Mouse (Mus musculus): ENCODE data around the gene Patl1. TPM values are rescaled to one million over a fixed set of nuclear protein-coding genes. Genes with fewer than 3 reads are reported as not detected.
"Not testable (repeated sequence)": the region's sequence is repeated elsewhere in the genome, so short reads cannot be mapped to it uniquely, and the experiment has no call there.

Patl1 gene
- total RNA-seq, 2 experiments from 2014 or later = 19.1 to 20.2 TPM

GRCm38 (mm10) chr19:11965023-11965942, 53.1 kb downstream of the Patl1 start, which contains the start of gene Osbp:
TSS of gene Osbp (plus strand) at chr19:11965941.
- peak; percentile 100 for DNase-seq (ENCODE audit: low spot score in 2 of 2)

DNA sequence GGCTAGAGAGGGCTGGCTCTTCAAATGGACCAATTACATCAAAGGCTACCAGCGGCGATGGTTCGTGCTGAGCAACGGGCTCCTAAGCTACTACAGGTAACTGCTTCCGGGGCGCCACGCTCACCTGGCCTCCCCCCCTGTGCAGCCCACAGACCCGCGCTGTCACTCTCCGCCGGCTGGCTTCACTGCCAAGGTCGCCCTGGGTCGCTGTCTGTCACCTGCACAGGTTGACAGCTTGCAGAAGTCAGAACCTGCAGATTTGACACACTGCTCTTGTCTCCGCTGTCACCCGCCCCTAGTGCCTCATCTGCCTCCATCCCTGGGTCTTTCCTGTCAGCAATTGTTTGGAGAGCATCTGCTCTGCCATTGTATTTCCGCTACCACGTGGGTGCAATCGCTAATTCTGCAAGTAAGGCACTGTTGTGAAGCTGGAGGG, 54.0 kb downstream of the Patl1 start:
- peak; percentile 54 to 59 for DNase-seq (ENCODE audit: low spot score in 2 of 2)

- no peak for DNase-seq (ENCODE audit: low spot score in 2 of 2)
Observed at GRCm38 (mm10) chr19:11969155-11970050, 57.2 kb downstream of the Patl1 start.

- no peak for DNase-seq (ENCODE audit: low spot score in 2 of 2)
Observed at GRCm38 (mm10) chr19:11973511-11974222, 61.5 kb downstream of the Patl1 start.

DNA sequence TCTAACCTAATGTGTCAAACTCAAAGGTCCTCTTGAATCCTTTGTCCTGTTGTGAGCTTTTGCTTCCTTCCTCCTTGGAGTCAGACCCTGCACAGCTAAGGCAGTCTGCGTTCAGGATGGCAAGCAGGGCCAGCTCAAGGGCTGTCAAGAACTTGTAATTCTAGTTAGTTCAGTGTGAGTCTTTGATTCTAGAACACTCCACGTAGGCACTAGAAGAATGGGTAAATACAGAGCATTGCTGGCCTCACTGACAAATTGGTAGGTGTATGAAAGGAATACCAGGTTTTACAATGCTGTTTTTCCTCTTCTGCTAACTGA, 62.0 kb downstream of the Patl1 start:
- DNase-seq (ENCODE audit: low spot score in 2 of 2) = no peak

GRCm38 (mm10) chr19:11975683-11976082, 63.5 kb downstream of the Patl1 start:
- DNase-seq (ENCODE audit: low spot score in 2 of 2) = no peak

- no peak for DNase-seq (ENCODE audit: low spot score in 2 of 2)
Observed at GRCm38 (mm10) chr19:11977363-11977762, 65.2 kb downstream of the Patl1 start.

GRCm38 (mm10) chr19:11980471-11980870, 68.3 kb downstream of the Patl1 start:
- no peak for DNase-seq (ENCODE audit: low spot score in 2 of 2)

DNA sequence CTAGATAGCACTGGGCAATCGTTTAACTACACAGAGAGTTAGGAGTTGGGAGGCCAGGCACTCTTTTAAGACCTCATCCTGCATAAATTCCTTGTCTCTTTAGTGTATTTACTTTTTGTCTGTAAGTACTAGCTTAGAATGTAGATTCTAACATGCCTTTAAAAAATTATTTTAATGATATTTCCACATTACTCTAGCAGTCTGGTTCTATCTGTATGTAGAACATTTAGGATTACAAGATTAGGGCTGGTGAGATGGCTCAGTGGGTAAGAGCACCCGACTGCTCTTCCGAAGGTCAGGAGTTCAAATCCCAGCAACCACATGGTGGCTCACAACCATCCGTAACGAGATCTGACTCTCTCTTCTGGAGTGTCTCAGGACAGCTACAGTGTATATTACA, 72.4 kb downstream of the Patl1 start:
- not testable (repeated sequence) for DNase-seq (ENCODE audit: low spot score in 2 of 2)

DNA sequence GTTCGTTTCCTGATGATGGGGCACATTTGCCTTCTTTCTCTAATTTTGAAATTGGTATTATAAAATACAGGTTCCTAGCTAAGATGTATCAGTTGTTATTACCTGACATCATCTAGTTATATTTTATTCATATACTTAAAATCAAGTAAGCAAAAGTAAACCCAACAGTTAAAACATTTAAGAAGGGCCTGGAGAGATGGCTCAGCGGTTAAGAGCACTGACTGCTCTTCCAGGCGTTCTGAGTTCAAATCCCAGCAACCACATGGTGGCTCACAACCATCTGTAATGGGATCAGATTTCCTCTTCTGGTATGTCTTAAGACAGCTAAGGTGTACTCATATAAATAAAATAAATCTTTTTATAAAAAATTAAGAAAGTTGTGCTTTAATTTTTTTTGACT, 75.6 kb downstream of the Patl1 start:
- DNase-seq (ENCODE audit: low spot score in 2 of 2) = no peak

DNA sequence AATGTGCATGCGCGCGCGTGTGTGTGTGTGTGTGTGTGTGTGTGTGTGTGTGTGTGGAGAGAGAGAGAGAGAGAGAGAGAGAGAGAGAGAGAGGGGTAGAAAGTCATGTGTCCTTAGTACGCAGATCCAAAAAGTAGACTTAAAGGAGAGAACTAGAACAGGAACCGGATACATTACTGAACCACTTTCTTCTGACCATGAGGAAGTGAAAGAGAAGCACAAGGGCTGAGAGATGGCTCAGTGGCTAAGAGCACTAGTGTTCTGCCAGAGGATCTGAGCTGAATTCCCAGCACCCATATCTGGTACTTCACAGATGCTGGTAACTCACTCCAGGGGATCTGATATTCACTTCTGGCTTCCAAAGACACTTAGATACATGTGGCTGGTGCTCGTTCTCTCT, 77.1 kb downstream of the Patl1 start:
- no peak for DNase-seq (ENCODE audit: low spot score in 2 of 2)

GRCm38 (mm10) chr19:11992034-11992433, 79.8 kb downstream of the Patl1 start:
- DNase-seq (ENCODE audit: low spot score in 2 of 2) = no peak

DNA sequence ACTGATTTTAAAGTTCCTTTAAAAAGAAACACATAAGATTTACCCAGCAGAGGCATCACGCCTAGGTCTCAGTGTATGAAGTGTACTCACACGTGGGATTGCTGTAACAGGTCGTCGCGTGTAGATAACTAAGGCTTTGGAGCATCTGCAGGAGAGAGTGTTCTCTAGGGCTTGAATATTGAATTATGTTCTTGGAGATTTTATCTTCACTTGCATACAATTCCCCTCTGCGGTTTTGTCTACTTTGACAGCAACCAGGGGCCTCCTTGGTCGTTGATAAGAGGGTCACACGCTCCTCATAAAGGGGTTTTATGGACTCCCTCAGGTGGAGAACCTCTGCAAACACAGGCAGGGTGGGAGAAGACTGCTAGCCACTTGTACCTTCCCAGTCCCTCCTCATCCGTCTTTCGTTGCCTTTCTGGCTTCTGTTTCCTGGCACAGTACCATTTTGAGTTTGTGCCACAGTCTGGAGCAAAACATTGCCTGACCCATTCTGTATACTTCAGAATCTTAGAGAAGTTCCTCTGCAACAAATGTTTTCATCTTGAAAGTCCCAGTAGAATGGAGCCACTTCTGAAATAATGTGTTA, 80.3 kb downstream of the Patl1 start:
- no peak for DNase-seq (ENCODE audit: low spot score in 2 of 2)

Small RNA genes lying within 50 kb of the gene (microRNA-seq; reads per million reads assigned to microRNA genes)
- 9.1 to 9.5 reads per million in 2 experiments for gene Mir6994

Other genes with a start within 250 kb of the Patl1 start
- not detected for gene Oosp1, start 221.2 kb upstream of the Patl1 start, total RNA-seq (2021)
- gene Oosp3, start 215.3 kb upstream of the Patl1 start, total RNA-seq (2021) = not detected
- not detected for gene Gif, start 164.8 kb upstream of the Patl1 start, total RNA-seq (2021)
- 10 to 100 TPM; 37.9 to 41.2 TPM for gene Mrpl16, start 142.0 kb upstream of the Patl1 start, total RNA-seq (2021)
- 10 to 100 TPM; 19.6 to 27.8 TPM for gene Stx3, start 93.0 kb upstream of the Patl1 start, total RNA-seq (2021)
- gene Olfr1417, start 73.2 kb upstream of the Patl1 start, total RNA-seq (2021) = not detected
- not detected for gene Olfr1418, start 51.3 kb upstream of the Patl1 start, total RNA-seq (2021)
- not detected for gene Olfr1419, start 37.3 kb upstream of the Patl1 start, total RNA-seq (2021)
- gene Olfr1420, start 25.8 kb upstream of the Patl1 start, total RNA-seq (2021) = not detected
- 10 to 100 TPM; 54.8 to 56.2 TPM for gene Osbp, start 53.5 kb downstream of the Patl1 start, total RNA-seq (2021)
- gene Olfr1423, start 128.9 kb downstream of the Patl1 start, total RNA-seq (2021) = not detected
- not detected for gene Olfr1424, start 150.3 kb downstream of the Patl1 start, total RNA-seq (2021)
- gene Olfr1425, start 165.3 kb downstream of the Patl1 start, total RNA-seq (2021) = not detected
- gene Olfr1426, start 179.6 kb downstream of the Patl1 start, total RNA-seq (2021) = not detected
- gene Olfr1427, start 190.9 kb downstream of the Patl1 start, total RNA-seq (2021) = not detected
- not detected for gene Olfr1428, start 203.5 kb downstream of the Patl1 start, total RNA-seq (2021)
- gene Olfr76, start 210.8 kb downstream of the Patl1 start, total RNA-seq (2021) = not detected

Measured in layer of hippocampus, postnatal 14 days (tissue).